Comparison of ENCODE assay signal across 15 mouse cellular contexts in the genomic region with DNA sequence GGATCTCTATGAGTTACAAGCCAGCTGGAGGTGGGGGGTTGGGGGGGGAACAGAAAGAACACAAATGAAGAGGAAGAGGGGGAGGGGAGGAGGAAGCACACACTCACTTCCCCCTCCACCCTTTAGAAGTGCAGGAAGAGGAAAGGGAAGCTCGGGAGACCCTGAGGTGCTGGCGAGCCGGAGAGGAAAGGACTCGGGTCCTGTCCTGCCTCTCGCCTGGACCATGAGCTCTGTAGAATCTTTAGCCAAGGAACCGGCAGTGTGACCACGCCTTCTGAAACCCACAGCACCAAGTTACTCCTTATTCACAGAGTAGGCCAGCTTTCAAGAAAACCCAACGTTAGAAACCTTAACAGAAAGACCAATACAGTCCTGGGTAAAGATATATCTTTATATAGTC.
DNase-seq lines count a peak whose midpoint lies in the region; ATAC-seq lines count a peak whose summit lies in the region.
"Had no signal": no experiment of that assay in that cellular context is flagged by ENCODE, and none has a peak within 500 bp of the region (broad histone marks: within the 10 kb centered on the region; RNA-seq: fewer than 3 reads in every experiment).

No protein-coding gene starts in this region.

- intact Hi-C loops in heart, postnatal 10 days (cut with DNase I): no loop called here

- H3K27me3 ChIP-seq in heart, embryonic 11.5 days (ENCODE audit: control insufficient read depth, insufficient read depth, low read length): no peaks in the 10 kb centered on the region
- no peaks in the 10 kb centered on the region for H3K27me3 ChIP-seq in lung, embryonic 15.5 days
- no peaks in the 10 kb centered on the region for H3K27me3 ChIP-seq in embryonic facial prominence, embryonic 14.5 days (replicated peaks; ENCODE audit: control insufficient read depth, insufficient read depth, low read length)
- H3K27me3 ChIP-seq: embryonic facial prominence, embryonic 12.5 days; midbrain, embryonic 15.5 days had no signal

- DNase-seq in heart, postnatal 10 days: no peak
- DNase-seq in lung, postnatal 14 days: no peak
- no peak for DNase-seq in embryonic facial prominence, embryonic 14.5 days (ENCODE audit: low spot score)
- DNase-seq in kidney, postnatal 25 days: peak; percentile 19 to 37
- no peak for DNase-seq in left cerebral cortex, adult 9 months (ENCODE audit: low spot score in 2 of 2)
- DNase-seq in ovary, postnatal 10 days (ENCODE audit: low spot score): no peak
- DNase-seq: cerebellum, postnatal 36 days; liver; thymus, postnatal 25 days had no signal

- H3K4me3 ChIP-seq in heart, embryonic 11.5 days (ENCODE audit: low read depth, low read length): no peak overlapping the region
- no peak overlapping the region for H3K4me3 ChIP-seq in lung, embryonic 15.5 days
- H3K4me3 ChIP-seq in embryonic facial prominence, embryonic 14.5 days (ENCODE audit: low read depth, low read length): no peak overlapping the region
- H3K4me3 ChIP-seq: embryonic facial prominence, embryonic 12.5 days; hindbrain, embryonic 10.5 days; midbrain, embryonic 15.5 days had no signal

- WGBS in heart, embryonic 11.5 days (ENCODE audit: insufficient replicate concordance): 39% methylated on average over 8 of the region's 8 CpGs
- 53% methylated on average over 8 of the region's 8 CpGs for WGBS in lung, embryonic 15.5 days
- WGBS in embryonic facial prominence, embryonic 14.5 days: 61% methylated on average over 8 of the region's 8 CpGs

- ATAC-seq in heart, embryonic 11.5 days (replicated peaks; ENCODE audit: insufficient number of reproducible peaks, low FRiP score, low TSS enrichment): no peak
- ATAC-seq in lung, embryonic 15.5 days (ENCODE audit: borderline replicate concordance, extremely low read depth, low FRiP score, low TSS enrichment): no peak
- no peak for ATAC-seq in embryonic facial prominence, embryonic 14.5 days (ENCODE audit: low read depth)
- ATAC-seq: forebrain, embryonic 14.5 days; midbrain, embryonic 15.5 days had no signal

- H3K4me1 ChIP-seq in heart, embryonic 11.5 days (ENCODE audit: control insufficient read depth, insufficient read depth, low read length): peaks cover 11% of the 10 kb centered on the region
- peaks cover 32% of the 10 kb centered on the region for H3K4me1 ChIP-seq in lung, embryonic 15.5 days
- H3K4me1 ChIP-seq in embryonic facial prominence, embryonic 14.5 days (ENCODE audit: control insufficient read depth, insufficient read depth, low read length): peaks cover 35% of the 10 kb centered on the region
- H3K4me1 ChIP-seq: midbrain, embryonic 15.5 days had no signal

- H3K27ac ChIP-seq in heart, embryonic 11.5 days (ENCODE audit: low read depth, low read length): 0 out of 2 replicates have a peak overlapping the region, but pooled peaks have one; percentile 29
- H3K27ac ChIP-seq in lung, embryonic 15.5 days: peak overlapping the region; percentile 47; the same call in 1 of the 2 replicates
- H3K27ac ChIP-seq in embryonic facial prominence, embryonic 14.5 days (replicated peaks; ENCODE audit: low read depth, low read length): peak overlapping the region; percentile 46
- H3K27ac ChIP-seq: hindbrain, embryonic 10.5 days; midbrain, embryonic 15.5 days had no signal

- H3K36me3 ChIP-seq in heart, embryonic 11.5 days (ENCODE audit: control insufficient read depth, insufficient read depth, low read length): no peaks in the 10 kb centered on the region
- H3K36me3 ChIP-seq in lung, embryonic 15.5 days: no peaks in the 10 kb centered on the region
- H3K36me3 ChIP-seq in embryonic facial prominence, embryonic 14.5 days (ENCODE audit: control insufficient read depth, insufficient read depth, low read length): no peaks in the 10 kb centered on the region
- H3K36me3 ChIP-seq: hindbrain, embryonic 10.5 days; midbrain, embryonic 15.5 days had no signal

- H3K4me2 ChIP-seq in heart, embryonic 11.5 days: no peak overlapping the region
- no peak overlapping the region; the same call in 1 of the 2 replicates for H3K4me2 ChIP-seq in lung, embryonic 15.5 days
- no peak overlapping the region for H3K4me2 ChIP-seq in embryonic facial prominence, embryonic 14.5 days (ENCODE audit: low read depth, low read length)
- H3K4me2 ChIP-seq: embryonic facial prominence, embryonic 12.5 days; midbrain, embryonic 15.5 days had no signal

- H3K9ac ChIP-seq in heart, embryonic 11.5 days (ENCODE audit: low read depth, low read length): no peak overlapping the region
- H3K9ac ChIP-seq in lung, embryonic 15.5 days: no peak overlapping the region
- H3K9ac ChIP-seq in embryonic facial prominence, embryonic 14.5 days (ENCODE audit: low read depth, low read length): no peak overlapping the region
- H3K9ac ChIP-seq: embryonic facial prominence, embryonic 12.5 days; midbrain, embryonic 15.5 days had no signal

- no peaks in the 10 kb centered on the region for H3K9me3 ChIP-seq in heart, embryonic 11.5 days (replicated peaks; ENCODE audit: control insufficient read depth, low read length)
- H3K9me3 ChIP-seq in lung, embryonic 15.5 days: no peaks in the 10 kb centered on the region
- H3K9me3 ChIP-seq in embryonic facial prominence, embryonic 14.5 days (ENCODE audit: control insufficient read depth, low read length): no peaks in the 10 kb centered on the region
- H3K9me3 ChIP-seq: embryonic facial prominence, embryonic 12.5 days; hindbrain, embryonic 10.5 days; midbrain, embryonic 15.5 days had no signal

Comparison
In these comparisons a context has a peak if more than half of its experiments do, and no peak if none do; other contexts are left out.
1. DNase-seq: peak in kidney, postnatal 25 days (2 of 2); none in heart, postnatal 10 days (0 of 2), lung, postnatal 14 days (single experiment), embryonic facial prominence, embryonic 14.5 days (single experiment), left cerebral cortex, adult 9 months (0 of 2) and ovary, postnatal 10 days (single experiment).
2. Peak in every context shown above with its lines, with median percentiles within 50 percentile points of each other: H3K27ac ChIP-seq.